Mouse (Mus musculus): ENCODE results near the gene Sirt2.

The Sirt2 gene

DNA sequence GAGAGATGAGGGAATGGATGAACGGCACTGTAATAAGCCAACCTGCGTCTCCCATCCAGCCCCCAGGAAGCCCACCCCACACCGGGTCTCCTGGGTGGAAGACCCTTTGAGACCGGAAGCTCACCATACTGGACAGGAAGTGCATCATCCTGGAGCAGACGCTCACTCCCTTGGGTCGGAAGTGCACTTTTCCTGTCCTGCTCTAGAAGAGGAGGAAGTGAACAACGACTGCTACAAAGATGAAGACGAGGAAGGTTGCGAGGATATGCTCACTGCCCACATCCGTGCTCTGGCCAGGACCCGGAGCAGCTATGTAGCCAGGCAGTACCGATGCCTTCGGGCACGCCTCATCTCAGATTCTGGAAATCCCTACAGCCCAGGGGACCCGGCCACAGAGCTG, 29.3 kb downstream of the Sirt2 start:
- peak in 1 of 2 experiments; percentile 41 for DNase-seq (ENCODE audit: low spot score in 2 of 2)

DNA sequence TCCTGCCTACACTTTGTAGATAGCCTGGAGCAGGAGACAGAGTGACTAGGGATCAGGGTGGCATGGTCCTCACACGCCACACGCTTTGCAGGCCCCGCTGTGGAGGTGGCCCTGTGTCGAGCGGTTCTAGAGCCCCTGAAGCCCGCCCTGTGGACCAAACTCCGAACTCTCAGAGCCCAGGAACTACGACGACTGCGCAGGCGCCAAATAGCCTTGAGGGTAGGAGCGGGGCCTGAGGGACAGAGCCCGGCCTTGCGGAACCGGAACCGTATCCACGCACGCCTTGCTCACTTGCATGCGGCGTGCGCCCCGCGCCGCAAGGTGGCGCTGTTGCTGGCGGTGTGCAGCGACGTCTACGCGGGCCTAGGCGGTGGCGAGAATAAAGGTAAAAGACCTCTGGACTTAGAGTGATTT, 30.0 kb downstream of the Sirt2 start:
- peak; percentile 75 to 86 for DNase-seq (ENCODE audit: low spot score in 2 of 2)

DNA sequence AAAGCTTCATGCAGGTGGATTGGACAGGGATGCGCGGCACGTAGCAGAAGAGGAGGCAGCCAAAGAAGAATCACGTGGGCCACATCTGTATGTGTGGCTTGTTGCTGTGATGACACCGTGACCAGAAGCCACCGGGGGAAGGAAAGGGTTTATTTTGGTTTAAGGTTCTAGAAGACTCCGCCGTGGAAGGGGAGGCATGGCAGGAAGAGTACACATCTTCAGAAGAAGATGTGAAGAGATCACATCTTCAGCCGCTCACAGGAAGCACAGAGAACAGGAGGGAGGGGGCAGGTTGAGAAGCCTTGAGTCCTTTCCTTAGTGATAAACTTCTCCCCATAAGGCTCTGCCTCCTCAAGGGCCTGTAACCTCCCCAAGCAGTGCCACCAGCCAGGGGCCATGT, 33.5 kb downstream of the Sirt2 start:
- no peak for DNase-seq (ENCODE audit: low spot score in 2 of 2)

DNA sequence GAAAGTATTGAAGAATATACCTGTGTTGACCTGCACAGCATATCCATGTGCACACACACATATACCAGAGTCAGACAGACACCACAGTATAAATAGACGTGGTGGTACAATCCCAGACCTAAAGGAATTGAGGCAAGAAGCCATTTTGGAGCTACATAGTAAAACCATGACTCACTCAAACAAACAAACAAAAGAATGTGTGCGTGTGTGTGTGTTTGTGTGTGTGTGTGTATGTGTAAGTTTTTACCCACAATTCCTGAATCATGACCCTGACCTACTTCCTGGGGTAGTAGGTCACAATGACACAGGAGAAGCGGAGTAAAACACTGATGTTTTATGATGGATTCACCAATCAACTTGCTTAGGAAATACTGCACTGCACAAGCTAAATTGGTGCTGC, 34.9 kb downstream of the Sirt2 start:
- DNase-seq (ENCODE audit: low spot score in 2 of 2): no peak

DNA sequence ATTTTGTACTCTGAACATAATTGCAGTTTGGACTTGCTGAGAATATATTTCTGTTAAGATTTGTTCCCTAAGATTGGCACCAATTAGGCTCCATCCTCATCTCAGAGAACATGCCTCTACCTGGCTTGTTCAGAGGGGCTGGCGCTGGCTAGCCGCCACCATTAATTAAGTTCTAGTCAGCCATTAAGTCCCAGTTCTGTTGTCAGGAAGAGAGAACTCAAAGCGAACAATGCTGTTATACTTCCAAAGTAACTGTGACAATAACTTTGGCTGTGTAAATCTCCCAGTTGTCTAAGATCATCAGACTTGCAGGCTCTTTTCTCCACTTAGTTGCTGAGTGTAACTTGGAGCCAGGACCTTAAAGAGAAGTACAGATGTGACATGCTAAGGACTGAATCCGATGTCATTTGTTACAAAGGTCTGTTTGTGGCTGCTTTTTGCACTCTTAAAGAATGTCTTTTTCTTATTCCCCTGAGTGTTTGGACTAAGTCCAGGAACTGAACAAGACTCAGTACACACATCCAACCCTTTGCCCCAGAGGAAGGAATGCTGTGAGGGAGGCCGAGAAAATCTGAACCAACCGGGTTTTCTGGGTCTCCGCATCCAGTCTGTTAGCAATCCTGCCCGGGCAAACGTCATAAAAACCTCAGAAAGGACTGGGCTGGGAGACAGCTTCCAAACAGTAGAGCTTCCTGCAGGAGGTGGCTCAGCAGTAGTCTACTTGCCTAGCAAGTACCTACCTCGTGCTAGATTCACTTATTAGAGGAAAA, 35.6 kb downstream of the Sirt2 start:
- no peak for DNase-seq (ENCODE audit: low spot score in 2 of 2)

DNA sequence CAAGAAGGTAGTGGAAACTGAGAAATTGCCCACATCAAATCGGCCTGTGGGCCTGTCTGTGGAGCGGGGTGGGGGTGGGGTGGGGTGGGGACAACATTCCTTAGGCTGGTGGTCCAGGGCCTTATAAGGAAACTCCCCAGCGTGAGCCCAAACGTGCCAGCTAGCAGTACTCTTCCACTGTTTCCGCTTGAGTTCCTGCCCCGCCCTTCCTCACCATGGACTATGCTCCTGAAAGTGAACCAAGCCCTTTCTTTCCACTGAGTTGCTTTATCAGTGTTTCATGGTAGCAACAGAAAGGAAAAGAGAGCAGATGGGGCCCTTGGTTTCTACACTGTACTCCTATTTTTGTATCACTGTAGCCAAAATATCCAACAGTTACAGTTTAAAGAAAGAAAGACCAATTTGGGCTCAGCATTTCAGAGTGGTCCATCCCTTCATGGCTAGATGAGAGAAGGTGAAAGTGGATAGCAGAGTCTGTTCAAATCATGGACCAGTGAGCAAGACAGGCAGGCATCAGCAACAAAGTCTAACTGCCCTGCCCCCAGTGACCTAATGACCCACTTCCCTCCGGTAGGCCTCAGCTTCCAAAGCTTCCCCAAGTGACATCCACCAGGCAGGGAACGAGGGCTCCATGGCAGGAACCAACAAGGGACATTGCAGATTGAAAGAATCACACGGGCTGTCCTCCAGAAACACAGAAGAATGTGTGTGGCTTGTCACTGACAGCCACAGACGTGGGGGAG, 36.5 kb downstream of the Sirt2 start:
- peak in 1 of 2 experiments; percentile 31 for DNase-seq (ENCODE audit: low spot score in 2 of 2)

DNA sequence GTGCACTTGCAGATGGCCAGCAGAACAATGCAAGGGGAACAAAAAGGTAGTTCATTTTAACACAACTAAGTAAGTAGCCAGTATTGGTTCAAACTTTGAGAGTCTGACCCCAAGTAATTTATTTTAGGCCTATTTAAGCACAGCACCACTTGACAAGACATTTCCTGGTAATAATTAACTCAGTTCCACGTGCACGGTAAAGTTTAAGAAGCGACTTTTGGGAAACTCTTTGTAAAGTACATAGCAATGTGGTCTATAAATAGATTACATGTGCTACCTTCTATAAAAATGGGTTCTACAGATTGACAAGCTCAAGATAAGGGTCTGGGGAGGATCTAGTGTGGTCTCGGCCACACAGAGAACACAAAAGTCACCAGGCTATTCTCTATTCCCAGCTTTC, 37.2 kb downstream of the Sirt2 start:
- DNase-seq (ENCODE audit: low spot score in 2 of 2): no peak

DNA sequence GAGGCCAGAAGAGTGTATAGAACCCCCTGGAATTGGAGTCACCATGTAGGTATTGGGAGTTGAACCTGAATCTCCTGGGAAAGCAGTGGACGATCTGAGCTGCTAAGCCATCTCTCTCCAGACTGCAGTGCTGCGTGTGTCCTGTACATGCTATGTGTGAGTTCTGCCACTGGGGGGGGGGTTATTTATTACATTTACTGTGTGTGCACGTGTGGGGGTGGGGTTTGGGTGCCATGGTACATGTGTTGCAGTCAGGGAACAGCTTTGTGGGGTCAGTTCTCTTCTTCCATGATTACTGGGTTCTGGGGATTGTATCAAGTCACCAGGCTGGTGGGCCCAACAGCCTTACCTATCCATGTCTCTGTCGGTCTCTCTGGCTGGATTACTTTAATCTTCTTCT, 40.3 kb downstream of the Sirt2 start:
- peak in 1 of 2 experiments; percentile 68 for DNase-seq (ENCODE audit: low spot score in 2 of 2)

DNA sequence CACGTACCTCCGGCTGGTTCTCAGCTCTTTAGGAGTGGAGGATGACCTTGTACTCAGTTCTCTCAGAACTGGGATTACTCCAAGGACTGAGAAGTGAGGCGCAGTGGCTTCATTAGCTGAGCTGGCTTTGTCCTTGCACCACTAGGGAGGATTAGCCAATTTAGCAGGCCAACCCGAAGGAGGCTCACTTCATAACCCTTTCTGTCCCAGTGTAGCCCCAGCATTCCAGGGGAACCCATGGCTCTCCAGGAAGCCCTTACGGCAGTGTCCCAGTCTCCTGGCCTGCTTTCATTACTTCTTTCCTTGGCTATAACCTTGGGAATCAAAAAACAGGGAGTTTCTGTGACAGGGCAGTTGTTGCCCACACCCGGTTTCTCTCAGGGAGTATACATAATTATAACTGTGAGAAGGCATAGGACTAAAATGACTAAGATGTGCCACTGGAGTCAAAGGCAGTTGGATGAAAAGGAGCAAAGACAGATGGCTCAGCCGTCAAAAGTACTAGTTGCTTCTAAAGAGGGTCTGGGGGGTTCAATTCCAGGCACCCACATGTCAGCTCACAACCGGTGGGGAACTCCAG, 41.2 kb downstream of the Sirt2 start:
- no peak for DNase-seq (ENCODE audit: low spot score in 2 of 2)

DNA sequence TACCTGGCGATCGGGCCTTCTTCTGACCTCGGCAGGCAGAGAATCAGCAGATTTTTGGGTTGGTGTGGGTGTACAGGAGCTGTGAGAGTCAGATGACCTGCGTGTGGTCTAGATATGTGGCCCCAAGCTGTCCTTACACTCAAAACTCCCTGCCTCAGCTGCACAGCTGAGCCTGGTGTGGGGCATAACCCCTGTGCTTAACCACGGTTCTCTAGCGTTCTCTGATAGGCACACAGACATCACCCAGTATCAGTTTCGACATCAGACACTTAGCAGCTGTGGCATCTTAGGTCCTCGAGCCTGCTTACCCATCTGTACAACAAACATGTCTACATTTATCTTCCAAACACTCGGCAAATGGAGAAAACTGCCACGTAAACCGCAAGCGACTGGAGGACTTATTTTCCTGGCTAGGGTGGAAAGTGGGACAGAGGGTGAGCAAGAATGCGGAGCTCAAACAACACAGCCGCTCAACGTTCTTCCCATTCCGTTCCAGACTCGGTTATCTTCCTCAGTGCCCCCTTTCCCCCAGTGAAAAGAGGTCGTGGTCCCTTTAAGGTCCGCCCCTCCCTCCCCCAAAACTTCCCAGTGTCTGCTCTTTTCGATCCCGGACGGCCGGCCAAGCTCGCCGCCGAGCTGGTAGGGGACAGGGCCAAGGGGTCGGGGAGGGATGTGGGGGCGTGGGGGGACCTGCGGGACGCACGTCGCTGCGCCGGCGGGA, 41.8 kb downstream of the Sirt2 start, which contains the start of gene Hnrnpl:
TSS of gene Hnrnpl (plus strand) at position 321 of the 721 bp plus-strand sequence.
- DNase-seq (ENCODE audit: low spot score in 2 of 2): peak in 1 of 2 experiments; percentile 45

DNA sequence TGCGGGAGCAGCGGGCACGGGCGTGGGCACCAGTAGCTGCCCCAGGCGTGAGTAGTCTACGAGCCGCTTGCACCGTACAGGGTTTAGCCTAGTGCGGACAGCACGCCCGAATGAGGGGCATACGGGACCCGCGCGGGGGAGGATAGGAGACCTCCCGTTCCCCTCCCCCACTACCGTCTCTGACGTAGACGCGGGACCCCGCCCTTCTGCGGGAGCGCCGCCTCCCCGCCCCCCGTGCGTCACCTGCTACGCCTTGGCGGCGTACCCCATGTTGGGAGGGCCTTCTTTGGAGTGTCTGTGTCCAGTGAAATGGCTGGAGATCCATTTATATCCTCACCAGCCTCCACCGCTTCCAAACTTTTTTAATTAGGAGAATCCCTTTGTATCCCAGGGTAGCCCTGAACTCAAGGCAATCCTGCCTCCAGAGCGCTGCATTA, 42.4 kb downstream of the Sirt2 start:
- DNase-seq (ENCODE audit: low spot score in 2 of 2): peak; percentile 92 to 93

DNA sequence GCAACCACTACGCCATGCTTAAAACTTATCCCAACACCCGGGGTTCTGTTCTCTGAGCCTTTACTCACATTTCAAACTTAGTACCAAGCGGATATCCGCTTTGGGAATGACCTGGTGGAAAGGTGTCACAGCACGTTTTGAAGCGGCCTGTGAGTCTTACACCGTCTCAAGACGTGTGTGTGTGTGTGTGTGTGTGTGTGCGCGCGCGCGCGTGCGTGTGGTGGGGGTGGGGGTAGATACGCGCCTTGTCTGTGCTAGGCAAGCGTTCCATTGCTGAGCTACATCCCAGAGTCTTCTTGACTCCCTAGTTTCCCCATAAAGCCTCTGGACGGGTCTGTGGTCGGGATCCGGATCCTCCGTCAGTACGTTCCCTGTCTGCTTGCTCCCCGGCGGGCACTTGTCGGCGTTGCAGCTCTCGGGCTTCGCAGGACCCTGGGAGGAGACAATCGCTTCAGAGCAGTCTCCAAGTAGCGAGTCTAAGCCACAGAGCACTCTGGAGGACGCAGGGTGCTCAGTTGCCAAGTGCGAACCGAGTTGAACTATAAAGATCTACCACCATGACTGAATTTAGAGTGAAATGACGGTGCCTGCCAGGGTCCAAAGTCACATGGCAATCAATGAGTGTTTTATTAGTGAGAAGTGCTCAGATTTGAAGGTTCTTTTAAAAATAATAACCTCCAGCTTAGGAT, 43.0 kb downstream of the Sirt2 start:
- peak; percentile 71 to 80 for DNase-seq (ENCODE audit: low spot score in 2 of 2)

DNA sequence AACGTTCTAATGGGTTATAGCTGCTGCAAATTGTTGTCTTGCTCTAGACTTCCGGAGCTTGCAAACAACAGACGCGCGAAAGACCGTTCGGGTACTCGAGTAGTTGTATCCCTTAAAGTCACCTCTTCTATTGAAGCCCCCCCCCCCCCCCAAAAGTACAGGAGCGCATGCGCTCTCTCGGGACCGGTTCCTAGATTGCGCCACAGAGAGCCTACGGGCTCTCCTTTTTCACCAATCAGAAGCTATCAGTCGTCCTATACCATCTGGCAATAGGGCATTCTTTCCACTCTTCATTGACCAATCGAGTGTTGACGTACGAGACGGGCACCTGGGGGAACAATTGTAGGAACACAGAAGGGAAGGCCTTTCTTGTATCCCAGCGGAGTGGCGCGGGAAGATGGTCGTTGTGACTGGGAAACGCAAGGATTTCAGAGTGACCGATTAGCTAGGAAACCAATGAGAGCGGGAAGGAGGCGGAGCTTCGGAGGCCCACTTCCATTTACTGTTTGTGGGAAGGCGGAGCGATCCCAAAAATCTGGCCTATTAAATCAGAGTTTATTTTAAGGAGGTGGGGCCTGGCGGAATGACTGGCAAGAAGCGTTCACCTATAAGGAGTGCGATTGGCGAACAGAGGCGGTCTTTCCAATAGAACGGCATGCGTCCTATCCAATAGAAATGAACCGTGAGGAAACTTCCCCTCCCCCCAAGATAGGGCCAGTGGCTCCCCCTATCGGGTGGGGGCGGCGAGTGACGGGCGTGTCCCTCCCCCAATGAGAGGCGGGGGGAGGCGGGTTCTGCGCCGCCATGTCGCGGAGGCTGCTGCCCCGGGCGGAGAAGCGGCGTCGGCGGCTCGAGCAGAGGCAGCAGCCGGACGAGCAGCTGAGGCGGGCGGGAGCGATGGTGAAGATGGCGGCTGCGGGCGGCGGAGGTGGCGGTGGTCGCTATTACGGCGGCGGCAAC, 43.9 kb downstream of the Sirt2 start:
- DNase-seq (ENCODE audit: low spot score in 2 of 2): peak; percentile 96 to 99

DNA sequence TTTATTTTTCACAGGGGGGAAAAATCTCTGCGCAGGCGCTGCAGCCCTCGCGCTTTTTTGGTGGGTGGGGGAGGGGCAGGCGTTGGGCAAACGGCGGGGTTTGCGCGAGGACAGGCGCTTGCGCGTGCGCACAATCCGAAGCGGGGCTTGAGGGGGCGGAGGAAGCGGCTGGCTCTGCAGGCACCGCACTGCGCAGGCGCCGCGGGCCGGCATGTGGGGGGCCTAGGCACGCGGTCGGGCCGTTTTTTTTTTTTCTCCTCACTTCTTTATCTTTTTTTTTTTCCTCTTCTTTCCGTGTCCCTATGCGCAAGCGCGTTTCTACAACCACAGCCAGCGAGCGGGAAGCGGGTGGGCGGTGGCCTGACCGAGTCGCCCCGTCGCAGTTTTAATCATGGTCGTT, 44.7 kb downstream of the Sirt2 start:
- DNase-seq (ENCODE audit: low spot score in 2 of 2): peak; percentile 81 to 94

DNA sequence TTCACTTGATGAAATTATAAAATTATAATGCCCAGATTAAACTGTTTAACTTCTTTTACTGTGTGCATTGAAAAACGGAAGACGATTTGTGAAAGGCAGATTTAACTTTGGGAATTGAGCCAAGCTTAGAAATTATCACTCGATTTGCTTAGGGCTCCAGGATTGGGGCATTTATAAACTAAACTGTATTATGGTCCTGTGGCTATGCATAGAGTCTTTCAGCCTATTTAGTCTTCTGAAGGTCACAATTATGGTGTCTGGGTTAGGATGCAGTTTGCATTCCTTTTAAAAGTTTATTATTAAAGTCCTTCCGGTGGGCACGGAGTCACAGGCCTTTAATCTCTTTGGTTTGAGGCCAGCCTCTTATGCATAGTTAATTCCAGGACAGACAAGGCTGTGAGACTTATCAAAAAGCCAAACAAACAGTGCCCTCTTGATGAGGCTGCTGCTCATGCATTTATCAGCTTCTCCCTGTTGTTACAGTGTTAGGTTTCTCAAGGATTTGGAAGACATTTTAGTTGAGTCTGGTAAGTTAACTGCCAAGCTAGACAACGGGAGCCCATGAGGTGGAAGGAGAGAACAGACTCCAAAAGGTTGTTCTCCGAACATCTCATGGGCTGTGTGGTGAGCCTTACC, 45.2 kb downstream of the Sirt2 start:
- DNase-seq (ENCODE audit: low spot score in 2 of 2): no peak

DNA sequence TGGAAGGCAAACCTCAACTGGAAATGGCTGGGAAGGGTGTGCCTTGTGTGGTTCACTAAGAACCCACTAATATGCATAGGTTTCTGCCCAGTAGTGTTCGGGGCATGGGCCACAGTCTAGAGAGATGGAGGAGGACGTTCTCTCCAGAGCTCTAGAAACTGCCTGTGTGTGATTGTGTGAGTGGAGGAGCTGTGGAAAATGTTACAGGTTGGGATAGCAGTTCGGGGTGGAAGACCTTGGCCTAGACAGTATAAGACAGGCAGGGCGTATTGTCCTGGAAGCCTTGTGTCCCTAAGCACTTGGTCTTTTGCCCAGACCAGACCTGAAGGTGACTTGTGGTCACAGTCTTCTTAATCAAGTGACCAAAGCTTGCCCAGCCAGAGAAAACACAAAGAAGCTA, 45.9 kb downstream of the Sirt2 start:
- no peak for DNase-seq (ENCODE audit: low spot score in 2 of 2)

DNA sequence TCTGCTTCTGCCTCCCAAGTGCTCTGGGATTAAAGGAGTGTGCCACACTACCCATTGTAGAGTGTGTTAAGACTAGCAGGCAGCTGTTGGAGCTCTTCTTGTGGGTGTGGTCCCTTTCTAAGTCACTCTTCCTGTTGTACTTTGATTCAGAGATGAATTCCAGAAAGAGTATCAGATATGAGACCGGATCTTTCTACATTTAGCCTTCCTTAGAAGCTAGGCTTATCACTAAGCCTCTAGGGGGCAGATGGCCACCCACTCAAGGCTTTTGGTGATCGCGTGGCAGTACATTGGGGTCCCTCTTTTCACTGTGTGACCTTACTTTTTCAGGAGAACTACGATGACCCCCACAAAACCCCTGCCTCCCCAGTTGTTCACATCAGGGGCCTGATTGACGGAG, 46.4 kb downstream of the Sirt2 start:
- DNase-seq (ENCODE audit: low spot score in 2 of 2): no peak

DNA sequence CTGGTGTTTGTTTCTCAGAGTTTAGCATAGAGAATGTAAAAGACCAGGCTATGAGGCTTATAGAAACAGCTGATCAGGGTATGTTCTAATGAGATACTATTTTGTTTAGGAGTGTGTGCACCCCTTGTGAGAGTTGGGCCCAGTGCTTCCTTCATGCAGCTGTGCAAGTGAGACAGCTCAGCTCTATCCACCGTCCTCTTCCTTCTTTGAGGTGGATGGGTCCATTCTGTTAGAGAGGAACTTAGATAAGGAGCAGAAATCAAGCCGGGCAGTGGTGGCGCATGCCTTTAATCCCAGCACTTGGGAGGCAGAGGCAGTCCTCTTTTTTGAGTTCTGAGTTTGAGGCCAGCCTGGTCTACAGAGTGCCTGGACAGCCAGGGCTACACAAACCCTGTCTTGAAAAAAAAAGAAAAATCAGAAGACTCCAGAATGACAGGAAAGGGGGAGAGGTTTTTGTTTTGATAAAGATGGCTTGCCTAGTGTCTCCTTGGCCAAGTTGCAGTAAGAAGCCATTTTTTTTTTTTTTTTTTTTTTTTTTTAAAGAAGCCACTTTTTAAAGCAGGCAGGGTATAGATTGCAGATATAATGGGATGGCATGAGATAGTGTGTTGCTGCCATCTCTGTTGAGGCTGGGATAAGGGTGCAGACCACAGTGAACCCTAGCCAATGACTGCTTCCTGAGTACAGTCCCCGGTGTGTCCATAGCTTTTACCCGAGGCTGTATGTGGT, 47.9 kb downstream of the Sirt2 start:
- DNase-seq (ENCODE audit: low spot score in 2 of 2): no peak

DNA sequence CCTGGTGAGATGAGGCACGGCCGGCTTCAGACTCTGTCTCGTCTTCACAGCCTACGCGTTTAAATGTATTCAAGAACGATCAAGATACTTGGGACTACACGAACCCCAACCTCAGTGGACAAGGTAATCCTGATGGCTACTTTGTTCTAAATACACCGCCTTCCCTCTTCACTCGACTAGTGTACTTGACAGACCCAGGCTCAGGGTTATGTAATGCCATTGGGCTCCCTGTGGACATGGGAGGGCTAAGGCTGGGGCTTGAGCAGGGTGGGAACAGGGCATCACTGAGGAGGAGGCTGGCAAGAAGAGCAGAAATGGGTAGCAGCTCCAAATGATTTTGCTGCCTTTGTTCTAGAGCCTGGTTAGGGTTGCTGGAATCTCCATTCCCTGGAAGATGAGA, 48.7 kb downstream of the Sirt2 start:
- DNase-seq (ENCODE audit: low spot score in 2 of 2): no peak
